Mouse (Mus musculus): Measurements from ENCODE around the gene Crocc.

Gene Crocc

GRCm38 (mm10) chr4:140986711-140987395 is 73.5 kb downstream of the Crocc start, which contains the start of gene Atp13a2:
Gene Atp13a2, plus strand, starts transcription at chr4:140986873.
- DNase-seq (ENCODE audit: low spot score in 2 of 2) = peak; percentile 87 to 90

GRCm38 (mm10) chr4:140986024-140986710 is 74.2 kb downstream of the Crocc start:
- no peak for DNase-seq (ENCODE audit: low spot score in 2 of 2)

- DNase-seq (ENCODE audit: low spot score in 2 of 2) = no peak
Measured at GRCm38 (mm10) chr4:140984544-140984943, 75.8 kb downstream of the Crocc start.

- DNase-seq (ENCODE audit: low spot score in 2 of 2) = no peak
Measured at GRCm38 (mm10) chr4:140983442-140983841, 76.9 kb downstream of the Crocc start.

- DNase-seq (ENCODE audit: low spot score in 2 of 2) = no peak
Measured at GRCm38 (mm10) chr4:140982808-140983207, 77.5 kb downstream of the Crocc start.

- no peak for DNase-seq (ENCODE audit: low spot score in 2 of 2)
Measured at GRCm38 (mm10) chr4:140981605-140982004, 78.7 kb downstream of the Crocc start.

GRCm38 (mm10) chr4:140977886-140978692 is 82.3 kb downstream of the Crocc start:
- no peak for DNase-seq (ENCODE audit: low spot score in 2 of 2)

- no peak for DNase-seq (ENCODE audit: low spot score in 2 of 2)
Measured at GRCm38 (mm10) chr4:140977278-140977677, 83.1 kb downstream of the Crocc start.

GRCm38 (mm10) chr4:140975356-140975755 is 85.0 kb downstream of the Crocc start:
- DNase-seq (ENCODE audit: low spot score in 2 of 2) = no peak

- no peak for DNase-seq (ENCODE audit: low spot score in 2 of 2)
Measured at GRCm38 (mm10) chr4:140974408-140974807, 85.9 kb downstream of the Crocc start.

GRCm38 (mm10) chr4:140971691-140972090 is 88.7 kb downstream of the Crocc start:
- no peak for DNase-seq (ENCODE audit: low spot score in 2 of 2)

- no peak for DNase-seq (ENCODE audit: low spot score in 2 of 2)
Measured at GRCm38 (mm10) chr4:140967386-140968159, 92.8 kb downstream of the Crocc start.
